Mouse (Mus musculus): ENCODE measurements around the gene Msh4.

Gene Msh4

DNA sequence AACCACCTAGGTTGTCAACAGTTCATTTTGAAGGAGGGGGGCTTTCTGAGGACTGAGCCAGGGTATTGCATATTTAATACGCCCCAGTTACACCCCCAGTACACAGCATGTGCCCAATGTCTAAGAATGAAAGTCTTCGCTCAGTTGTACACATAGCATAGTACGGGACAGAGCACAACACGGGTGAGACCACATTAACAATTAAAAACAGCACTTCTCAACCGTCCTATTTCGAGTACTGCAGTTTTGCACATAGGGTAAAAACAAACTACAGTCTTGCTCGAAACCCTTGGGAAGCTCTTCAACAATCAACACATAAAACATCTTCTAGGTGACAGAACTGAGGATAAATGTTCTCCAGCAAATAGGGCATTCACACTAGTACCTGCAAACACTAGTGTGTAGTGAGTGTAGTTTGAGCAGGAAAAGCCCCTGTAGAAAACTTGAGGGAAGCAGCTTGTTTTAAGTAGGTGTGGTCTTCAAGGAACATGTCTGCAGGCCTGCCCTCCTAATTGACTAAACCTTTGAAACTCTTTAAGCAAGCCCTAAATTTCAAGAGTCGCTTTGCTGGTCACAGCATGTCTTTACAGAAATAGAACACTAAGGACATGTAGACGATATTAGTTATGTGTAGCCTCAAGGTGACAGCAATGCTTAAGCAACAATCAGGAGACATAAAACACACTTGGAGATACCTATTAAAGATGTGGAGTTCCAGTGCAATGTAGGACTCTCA is at the start of gene Msh4:
Msh4 (minus strand) TSS at position 3 of the 736 bp plus-strand sequence.
- no peak for DNase-seq (ENCODE audit: low spot score)

DNA sequence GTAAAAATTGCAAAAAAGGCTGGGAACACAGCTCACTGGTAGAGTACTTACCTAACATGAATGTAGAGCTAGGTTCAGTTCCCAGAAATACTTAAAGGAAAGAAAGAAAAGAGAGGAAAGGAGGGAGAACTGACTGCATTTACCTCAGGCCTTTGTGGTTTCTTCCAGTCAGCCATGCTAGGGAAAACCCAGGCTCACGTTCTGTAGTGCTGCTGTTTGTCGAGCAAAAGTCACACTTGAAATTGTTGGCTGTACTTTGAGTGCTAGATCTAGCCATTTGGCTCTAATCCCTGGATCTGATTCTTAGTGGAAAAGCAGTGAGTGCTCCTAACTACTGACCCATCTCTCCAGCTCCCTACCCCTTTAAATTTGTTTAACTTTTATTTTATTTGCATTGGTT is 42.2 kb upstream of the Msh4 start:
- DNase-seq (ENCODE audit: low spot score) = no peak

DNA sequence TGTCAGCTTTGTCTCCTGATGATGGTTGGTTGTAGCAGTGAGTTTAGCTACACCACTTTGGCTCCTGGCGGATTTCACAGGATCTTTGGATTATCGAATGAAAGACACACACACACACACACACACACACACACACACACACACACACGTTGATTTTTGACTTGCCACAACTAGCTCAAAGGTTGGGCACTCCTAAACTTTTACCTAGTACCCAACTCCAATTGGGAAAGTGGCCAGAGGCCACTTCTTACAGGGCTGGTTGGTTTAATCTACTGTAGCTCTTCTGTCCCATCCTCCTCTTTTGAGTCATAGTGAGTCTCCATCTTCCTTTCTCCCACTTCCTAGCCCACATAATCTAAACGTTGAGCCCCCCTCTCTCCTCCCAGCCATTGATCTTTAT is 41.3 kb upstream of the Msh4 start:
- DNase-seq (ENCODE audit: low spot score) = no peak

DNA sequence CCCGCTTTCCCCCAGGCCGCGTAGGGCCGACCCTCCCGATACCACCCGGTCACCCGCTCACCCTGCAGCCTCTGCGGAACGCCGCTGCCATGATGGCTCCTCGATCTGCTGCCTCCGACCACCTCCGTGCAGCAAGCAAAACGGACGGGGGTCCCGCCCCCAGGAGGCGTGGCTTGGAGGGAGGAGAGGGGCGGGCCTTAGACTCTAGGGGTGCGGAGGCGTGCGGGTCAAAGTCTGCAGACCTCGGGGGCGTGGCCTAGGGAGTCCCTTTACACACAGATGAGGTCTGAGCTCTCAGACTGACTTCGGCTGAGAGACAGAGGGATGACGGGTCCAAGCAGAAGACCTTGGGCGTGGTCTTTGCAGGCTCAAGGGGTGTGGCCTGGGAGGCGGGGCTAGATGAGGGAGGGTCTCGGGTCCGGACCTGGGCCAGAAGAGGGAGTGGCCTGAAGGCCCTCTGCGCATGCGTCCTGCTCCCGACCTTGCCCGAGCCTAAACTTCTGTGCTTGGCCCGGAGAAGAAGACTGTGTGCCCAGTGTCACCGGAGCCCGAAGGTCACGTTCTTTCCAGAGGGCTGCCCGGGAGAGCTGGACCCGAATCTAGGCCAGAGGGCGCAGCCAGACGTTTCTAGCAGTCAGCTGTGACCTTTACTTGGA is 38.5 kb upstream of the Msh4 start, which contains the start of gene Acadm:
Acadm (minus strand) TSS at position 298 of the 656 bp plus-strand sequence.
- DNase-seq (ENCODE audit: low spot score) = peak; percentile 87

DNA sequence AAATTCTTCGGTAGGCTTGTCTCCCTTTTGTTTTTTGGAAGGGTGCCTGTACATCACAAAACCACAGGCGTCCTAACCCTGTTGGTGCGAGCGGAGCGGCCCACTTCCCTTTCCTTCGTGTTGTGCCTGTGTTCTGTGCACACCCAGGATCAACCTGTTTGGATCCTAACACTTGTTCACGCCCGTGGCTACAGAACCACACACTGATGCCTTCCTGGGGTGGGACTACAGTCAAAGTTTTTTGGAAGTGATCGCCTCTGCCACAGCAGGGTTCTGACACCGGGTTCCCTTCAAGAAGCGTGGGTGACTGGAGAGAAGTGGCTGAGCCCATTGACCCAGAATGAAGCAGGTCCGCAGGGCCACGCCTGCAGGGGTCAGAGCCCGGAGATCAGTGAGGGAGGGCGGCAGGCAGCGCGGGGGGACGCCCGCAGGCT is 38.0 kb upstream of the Msh4 start:
- DNase-seq (ENCODE audit: low spot score) = no peak

DNA sequence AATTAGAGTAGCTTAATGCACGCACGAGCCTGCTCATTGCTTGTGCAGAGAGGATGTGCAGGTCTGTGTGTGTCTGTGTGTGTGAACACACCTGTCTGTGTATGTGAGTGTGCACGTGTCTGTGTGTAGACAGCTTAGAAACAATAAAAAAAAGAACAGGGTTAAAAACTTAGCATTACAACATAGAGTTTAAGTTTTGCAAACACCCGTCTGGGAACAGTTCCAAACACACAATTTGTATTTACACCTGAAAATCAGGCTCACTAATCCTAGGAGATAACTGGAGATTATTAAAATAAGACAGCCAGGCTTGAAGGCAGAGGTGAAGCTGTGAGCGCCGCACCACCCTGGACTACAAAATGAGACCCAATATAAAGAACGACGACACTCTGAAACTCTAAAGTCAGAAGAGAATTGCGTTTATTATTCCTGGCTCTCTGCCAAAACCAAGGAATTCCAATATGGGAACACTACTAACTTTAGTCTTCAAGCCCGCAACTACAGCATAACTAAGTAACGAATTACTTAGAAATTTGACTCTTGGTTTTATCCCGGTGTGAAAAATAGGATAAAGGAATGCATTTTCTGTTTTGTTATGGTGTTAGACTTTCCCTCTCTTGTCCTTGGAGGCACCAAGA is 37.2 kb upstream of the Msh4 start:
- DNase-seq (ENCODE audit: low spot score) = no peak

DNA sequence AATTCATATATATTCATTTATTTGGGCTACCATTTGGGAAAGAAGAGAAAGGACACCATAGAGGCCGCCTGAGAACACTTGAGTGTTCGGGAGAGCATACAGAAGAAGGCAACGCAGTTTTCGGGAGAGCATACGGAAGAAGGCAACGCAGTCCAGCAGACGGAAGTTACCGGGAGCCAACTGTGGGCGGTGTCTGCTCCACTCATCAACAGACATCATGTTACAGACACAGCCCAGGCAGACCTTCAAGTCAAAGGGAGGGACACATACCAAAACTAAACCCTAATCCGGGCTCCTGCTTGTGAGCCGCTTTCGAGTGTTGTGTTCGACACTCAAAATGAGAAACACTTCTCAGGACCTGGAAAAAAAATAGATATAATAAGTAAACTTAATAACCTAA is 35.7 kb upstream of the Msh4 start:
- DNase-seq (ENCODE audit: low spot score) = no peak

DNA sequence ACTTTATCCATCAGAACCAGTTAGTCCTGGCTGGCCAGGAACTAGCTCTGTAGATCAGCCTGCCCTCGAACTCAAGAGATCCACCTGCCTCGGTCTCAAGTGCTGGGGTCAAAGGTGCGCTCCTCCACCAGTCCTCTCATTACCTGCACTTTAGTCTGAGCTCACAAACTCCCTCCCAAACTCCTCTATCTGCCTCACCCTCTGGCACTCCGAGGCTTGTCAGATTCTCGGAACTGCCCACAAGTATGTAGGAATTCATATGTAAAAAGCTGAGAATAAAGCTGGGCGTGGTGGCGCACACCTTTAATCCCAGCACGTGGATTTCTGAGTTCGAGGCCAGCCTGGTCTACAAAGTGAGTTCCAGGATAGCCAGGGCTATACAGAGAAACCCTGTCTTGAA is 34.5 kb upstream of the Msh4 start:
- no peak for DNase-seq (ENCODE audit: low spot score)

DNA sequence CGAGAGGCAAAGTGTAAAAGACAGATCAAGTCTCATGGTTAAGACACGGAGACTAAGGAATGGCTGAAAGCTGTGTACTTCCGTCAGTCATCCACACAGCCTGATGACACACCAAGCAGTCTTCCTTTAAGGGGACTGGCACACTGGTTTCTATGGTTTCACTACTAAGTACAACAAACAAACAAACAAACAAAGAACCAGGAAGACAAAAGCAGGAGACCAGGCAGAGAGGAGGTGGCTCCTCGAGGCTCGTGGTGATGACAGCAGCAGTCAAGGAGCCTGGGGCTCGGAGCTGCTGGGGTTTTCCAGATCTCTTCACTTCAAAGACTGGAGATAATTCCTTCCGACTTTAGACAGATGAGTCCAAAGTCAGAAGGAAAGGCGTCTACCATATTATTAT is 34.1 kb upstream of the Msh4 start:
- DNase-seq (ENCODE audit: low spot score) = no peak

DNA sequence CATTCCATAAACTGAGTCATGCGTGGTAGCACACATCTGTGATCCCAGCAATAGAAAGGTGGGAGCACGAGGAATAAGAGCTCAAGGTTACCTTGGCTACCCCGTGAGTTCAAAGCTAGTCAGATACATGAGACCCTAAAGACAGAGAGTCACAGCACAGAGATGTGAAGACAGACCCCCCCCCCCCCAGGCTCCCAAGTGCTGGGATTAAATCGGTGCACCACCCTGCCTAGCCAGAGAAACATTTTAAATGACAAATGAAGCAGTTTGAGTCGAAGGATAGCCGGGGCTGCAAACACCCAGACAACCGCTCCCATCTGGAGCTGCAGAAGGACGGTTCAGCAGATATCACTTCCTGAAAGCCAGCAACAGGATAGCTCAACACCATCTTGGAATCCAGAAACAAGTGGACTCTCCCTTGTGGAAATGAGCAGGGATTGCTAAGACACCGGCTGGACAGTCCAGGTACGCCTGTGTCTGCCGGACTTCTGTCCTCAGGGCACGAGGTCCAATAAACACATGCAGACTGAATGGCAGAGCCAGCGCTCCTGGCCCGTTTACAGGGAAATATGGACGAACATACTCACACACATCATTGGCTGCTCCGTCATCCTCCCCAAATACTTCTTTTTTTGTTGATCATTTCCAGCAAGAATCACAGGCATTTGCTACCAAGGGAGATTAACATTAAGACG is 31.3 kb upstream of the Msh4 start:
- DNase-seq (ENCODE audit: low spot score) = no peak

DNA sequence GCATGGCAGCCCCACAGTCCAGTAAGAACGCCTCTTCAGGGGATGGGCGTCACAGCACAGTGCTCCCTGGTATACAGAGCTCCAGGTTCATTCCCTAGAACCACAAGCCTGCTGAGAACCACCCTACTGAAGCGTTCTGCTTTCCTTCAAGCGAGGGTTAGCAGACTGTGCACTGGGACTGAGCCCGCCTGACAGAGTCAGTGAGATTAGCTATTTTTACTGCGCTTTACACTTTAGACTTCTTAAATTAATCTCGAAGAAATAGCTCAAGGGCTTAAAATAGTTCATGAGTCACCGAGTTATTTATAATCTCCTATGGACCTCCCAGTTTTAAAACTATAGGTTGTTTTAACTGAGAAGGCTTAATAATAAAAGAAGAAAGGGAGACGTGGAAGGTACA is 29.9 kb upstream of the Msh4 start:
- DNase-seq (ENCODE audit: low spot score) = no peak

DNA sequence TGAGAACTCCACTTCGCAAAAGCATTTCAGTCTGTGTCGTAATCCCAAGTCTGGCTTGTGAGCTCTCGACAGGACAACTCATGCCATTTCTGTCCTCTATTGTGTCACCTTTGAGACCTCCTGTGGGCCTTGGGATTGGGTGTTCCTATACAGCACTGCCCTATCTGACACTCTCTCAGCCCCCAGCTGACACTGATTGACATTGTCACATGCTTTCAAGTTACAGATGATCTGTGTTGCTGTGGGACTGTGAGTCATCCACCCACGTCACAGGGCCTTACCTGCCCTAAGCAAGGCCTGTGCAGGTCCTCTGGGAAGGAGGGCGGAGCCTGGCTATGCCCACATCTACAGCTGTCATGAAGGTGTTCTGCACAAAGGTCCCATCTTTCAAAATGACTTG is 26.5 kb upstream of the Msh4 start:
- no peak for DNase-seq (ENCODE audit: low spot score)

DNA sequence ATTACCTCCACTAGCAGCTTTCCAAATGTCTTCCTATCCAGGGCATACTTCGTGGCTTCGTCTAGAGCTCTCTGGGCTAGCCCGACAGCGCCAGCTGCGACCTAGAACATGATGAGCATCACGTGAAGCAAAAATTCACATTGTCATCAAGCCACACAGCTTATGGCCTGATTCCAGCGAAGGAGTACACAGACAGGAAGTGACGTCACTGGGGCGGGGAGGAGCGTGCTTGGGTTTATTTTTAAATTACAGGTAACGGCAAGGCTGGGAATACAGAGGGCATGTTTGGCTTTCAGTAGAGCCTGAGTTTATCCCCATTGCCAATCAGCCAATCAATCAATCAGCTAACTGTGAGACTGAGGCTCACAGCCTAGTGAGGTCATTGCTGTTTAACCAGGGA is 23.6 kb upstream of the Msh4 start:
- DNase-seq (ENCODE audit: low spot score) = no peak

DNA sequence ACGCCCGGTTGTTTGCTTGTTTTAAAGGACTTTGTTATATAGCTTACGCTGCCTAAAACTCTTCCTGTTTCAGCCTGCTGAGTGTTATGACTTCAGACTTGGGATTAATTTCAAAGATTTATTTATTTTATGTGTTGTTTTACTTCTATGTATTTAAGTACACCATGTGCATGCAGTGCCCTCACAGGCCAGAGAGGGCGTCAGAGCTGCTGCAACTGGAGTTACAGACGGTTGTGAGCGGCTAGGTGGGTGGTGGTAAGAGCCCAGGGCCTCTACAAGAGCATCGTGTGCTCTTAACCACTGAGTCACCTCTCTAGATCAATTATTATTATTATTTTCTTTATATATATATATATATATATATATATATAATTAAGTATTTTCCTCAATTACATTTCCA is 20.4 kb upstream of the Msh4 start:
- DNase-seq (ENCODE audit: low spot score) = no peak

DNA sequence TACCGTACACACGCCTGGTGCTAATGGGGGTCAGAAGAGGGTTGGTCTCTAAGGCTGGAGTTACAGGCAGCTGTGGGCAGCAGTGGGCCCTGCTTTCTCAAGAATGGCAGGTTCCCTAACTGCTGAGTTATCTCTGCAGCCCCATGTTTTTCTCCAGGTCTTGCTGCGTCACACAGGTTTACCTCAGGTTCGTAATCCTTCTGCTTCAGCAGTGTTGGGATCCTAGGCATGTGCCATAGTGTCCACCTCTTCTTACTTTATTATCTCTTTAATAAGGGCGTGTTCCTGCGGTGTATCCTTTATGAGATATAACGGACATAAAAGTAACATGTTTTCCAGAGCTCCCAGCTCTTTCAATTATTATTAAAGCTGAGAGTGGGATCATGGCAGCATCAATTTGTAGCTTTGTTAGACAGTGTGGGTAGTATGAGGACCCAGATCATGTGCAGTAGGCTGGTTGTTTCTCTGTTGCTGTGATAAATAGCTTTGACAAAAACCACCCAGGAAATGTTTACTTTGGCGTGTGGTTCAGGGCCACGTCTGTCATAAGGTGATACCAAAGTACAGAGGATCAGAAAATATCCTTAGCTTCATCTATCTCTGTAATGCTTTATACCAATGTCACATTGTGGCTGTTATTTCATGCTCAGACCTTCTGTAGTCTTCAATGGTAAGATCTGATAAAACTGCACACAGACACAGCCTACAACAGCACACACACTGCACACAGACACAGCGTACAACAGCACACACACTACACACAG is 15.4 kb upstream of the Msh4 start:
- no peak for DNase-seq (ENCODE audit: low spot score)

DNA sequence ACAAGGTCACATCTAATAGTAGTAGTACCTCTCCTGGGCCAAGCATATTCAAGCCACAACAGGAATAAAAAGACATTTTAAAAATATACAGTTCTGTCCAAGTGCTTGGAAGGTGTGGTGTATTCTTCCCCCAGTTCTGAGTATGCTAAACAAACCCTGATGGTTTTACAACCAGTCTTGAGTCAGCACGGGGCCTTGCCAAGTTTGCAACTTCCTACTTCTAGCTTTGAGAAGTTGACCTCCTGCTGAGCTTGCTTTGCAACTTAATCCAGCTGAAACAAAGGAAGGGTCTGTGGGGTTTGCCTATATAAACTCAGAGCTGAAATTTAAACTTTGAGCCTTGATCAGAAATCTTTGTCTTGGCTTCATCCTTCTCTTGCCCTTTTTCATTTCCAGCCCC is 11.3 kb upstream of the Msh4 start:
- no peak for DNase-seq (ENCODE audit: low spot score)

DNA sequence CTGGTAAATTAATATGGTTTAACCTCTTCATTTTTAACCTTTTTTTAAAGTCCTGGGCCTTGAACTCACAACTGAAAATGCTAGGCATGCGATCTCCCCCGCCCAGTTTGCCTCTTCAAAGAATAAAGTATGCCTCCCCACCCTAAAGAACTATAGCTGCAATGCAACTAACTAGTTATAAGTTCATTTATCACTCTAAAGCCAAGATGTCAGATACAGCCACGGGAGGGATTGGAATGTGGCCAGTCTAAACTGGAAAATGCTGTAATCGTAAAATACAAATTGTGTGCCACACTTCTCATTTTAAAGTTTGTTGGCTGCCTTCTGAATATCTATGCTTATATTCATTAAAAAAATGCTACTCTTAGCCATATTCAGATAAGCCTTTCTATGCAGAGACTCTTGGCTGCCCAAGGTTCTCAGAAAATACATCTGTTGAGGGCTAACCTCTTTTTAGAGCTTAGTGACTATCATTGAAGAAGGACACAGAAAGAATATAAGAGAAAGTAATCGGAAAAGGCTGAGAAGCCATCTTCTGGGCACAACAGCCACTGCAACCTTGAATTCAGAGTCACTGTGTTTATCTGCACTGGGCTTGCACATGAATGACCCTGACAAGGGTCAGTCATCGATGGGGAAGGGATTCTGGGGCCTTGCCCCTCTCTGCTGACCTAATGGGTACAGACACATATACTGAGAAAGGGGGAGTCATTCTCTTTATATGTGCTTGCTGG is 7.7 kb upstream of the Msh4 start:
- no peak for DNase-seq (ENCODE audit: low spot score)

DNA sequence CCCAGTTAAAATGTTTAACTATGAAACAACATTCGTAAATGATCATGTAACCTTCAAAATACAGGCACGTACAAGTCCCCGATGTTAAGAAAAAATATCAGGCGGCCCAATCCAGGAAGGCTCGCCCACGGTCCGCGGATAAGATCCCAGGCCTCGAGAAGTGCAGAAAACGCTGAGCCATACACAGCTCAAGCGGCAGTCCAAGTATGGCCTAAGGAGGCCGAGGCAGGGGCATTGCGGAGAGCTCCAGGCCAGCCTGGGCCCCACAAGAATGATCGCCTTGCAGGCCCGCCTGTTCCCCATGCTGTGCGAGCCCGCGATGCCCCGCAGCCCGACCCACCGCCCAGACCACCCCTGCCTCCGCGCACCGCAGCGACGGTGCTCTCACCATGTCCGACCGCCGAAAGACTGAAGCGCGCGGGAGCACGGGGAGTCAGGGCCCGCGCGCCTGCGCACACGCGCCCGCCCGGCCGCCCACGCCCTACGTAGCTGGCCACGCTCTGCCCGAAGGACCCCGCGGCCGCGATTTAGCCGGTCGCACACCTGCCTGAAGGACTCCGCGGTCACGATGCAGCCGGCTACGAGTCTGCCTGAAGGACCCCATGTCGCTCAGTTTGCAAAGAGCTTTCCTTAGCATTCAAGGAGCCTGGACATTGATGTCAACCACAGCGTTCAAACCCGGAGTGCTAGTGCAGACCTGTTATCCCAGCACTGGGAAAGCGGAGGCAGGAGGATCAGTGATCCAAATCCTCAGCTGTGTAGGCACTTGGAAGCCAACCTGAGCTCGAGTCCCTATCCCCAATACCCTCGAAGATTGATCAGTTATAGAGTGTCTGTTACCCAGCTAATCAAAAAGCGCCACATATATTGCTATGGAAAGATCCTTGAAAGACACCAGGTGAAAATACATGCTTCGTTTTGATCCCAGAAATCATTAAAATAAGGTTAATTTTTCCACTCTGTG is 6.9 kb upstream of the Msh4 start, which contains the start of gene Rabggtb:
Rabggtb (minus strand) TSS at position 464 of the 964 bp plus-strand sequence.
- peak; percentile 80 for DNase-seq (ENCODE audit: low spot score)

DNA sequence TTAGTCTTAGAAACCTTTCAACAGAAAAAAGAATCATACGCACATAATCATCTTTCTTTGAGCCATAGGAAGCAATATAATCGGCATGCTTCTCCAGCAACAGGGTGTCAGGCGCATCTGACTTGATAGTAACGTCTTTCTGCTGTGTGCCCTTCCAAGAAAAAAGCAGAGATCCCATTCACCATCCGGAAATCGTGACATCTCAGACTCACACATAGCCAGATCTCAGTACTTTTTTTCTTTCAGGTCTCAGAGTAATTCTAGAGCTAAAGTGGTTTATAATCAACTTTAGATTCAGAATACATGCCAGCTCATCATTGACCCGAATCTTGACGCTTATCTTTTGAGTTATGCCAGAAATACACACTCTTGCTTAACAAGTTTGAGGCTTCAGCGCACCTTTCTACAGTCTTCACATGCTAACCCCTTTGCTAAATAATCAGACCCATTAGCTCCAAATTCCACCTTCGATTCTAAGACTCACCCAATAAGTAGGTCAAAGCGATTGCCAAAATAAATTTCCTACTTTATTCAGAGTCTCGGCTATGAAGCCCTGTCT is 6.0 kb upstream of the Msh4 start:
- no peak for DNase-seq (ENCODE audit: low spot score)
